Mouse (Mus musculus): ENCODE data around the gene Atp6v0a4. TPM values are rescaled to one million over a fixed set of nuclear protein-coding genes. Genes with fewer than 3 reads are reported as not detected.

Gene Atp6v0a4
- polyA plus RNA-seq (2016; fragmentation: Nextera tagmentation; extraction: Ambion mirVana) = 0.22 and 0.36 TPM in 2 replicates

- no peak within 1 kb of the TSS for H3K4me2 ChIP-seq (replicated peaks)
- no peaks in the 10 kb centered on the region for H3K27me3 ChIP-seq
- no peak within 1 kb of the TSS for H3K9ac ChIP-seq
- 82% methylated on average over 7 of the region's 7 CpGs for WGBS
- no peak within 1 kb of the TSS for H3K4me3 ChIP-seq
- H3K36me3 ChIP-seq = peaks cover 23% of the 10 kb centered on the region
- no peak for ATAC-seq (ENCODE audit: insufficient number of reproducible peaks, insufficient read depth, low FRiP score, low TSS enrichment)
- H3K27ac ChIP-seq = no peak within 1 kb of the TSS
- H3K9me3 ChIP-seq = no peaks in the 10 kb centered on the region
- peaks cover 7% of the 10 kb centered on the region; the same call in 1 of the 2 replicates for H3K4me1 ChIP-seq
These were observed at the start of gene Atp6v0a4 for GRCm38 (mm10) chr6:38124207-38124835. Atp6v0a4 (minus strand) TSS chr6:38124586.

- no peaks in the 10 kb centered on the region for H3K27me3 ChIP-seq
- H3K9me3 ChIP-seq = no peaks in the 10 kb centered on the region
- H3K27ac ChIP-seq = peak overlapping the region; percentile 71
- ATAC-seq (ENCODE audit: insufficient number of reproducible peaks, insufficient read depth, low FRiP score, low TSS enrichment) = peak; percentile 59; the same call in 1 of the 2 replicates
- 26% methylated on average over 6 of the region's 6 CpGs for WGBS
- no peak overlapping the region for H3K4me3 ChIP-seq
- peaks cover 17% of the 10 kb centered on the region for H3K4me1 ChIP-seq
- peaks cover 39% of the 10 kb centered on the region for H3K36me3 ChIP-seq
- H3K9ac ChIP-seq = no peak overlapping the region
- no peak overlapping the region for H3K4me2 ChIP-seq (replicated peaks)
These were observed 41.0 kb upstream of the Atp6v0a4 start for GRCm38 (mm10) chr6:38165385-38165784.

- no peak for ATAC-seq (ENCODE audit: insufficient number of reproducible peaks, insufficient read depth, low FRiP score, low TSS enrichment)
- peak overlapping the region; percentile 71 for H3K27ac ChIP-seq
- no peak overlapping the region for H3K9ac ChIP-seq
- no peaks in the 10 kb centered on the region for H3K9me3 ChIP-seq
- H3K36me3 ChIP-seq = peaks cover 32% of the 10 kb centered on the region
- no peaks in the 10 kb centered on the region for H3K27me3 ChIP-seq
- 64% methylated on average over 6 of the region's 6 CpGs for WGBS
- no peak overlapping the region for H3K4me3 ChIP-seq
- H3K4me1 ChIP-seq = peaks cover 19% of the 10 kb centered on the region
- no peak overlapping the region for H3K4me2 ChIP-seq (replicated peaks)
These were observed 40.3 kb upstream of the Atp6v0a4 start for GRCm38 (mm10) chr6:38164705-38165104.

DNA sequence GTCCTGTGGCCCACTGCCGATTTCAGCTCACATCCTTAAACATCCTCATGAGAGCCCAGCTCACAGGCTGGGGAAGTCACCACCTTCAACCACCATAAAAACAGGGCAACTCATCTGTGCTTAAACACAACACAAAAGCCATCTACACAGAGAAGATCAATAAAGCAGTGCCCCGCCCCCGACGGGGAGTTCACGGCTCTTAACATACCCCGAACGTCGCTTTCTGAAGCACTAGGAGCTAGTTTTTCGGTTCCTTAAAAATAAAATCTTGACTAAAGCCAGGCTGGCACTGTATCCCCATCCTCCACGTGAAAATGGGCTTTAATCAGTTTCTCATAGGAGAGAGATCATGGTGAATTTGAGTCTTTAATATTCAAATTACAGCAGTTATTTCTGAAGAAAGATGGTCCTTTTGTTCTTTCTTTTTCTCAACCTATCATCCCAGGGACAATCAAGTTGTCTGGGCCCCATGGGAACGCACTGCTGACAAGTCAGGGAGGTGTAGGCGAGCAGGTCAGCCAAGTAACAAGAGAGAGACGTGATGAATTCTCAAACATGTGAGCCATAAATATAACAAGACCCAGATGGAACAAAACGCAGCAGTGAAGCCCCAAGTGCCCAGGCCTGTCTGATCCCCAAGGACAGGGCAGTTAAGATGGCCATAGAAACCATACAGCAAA lies 38.6 kb upstream of the Atp6v0a4 start:
- Histone ChIP-seq H3K9me3 (no peaks in the 10 kb centered on the region), H3K4me2 (replicated peaks) (no peak overlapping the region), H3K4me1 (peaks cover 25% of the 10 kb centered on the region), H3K27me3 (no peaks in the 10 kb centered on the region), H3K27ac (no peak overlapping the region), H3K36me3 (peaks cover 21% of the 10 kb centered on the region), H3K9ac (no peak overlapping the region), H3K4me3 (no peak overlapping the region)
- ATAC-seq (ENCODE audit: insufficient number of reproducible peaks, insufficient read depth, low FRiP score, low TSS enrichment) = no peak
- 70% methylated on average over 14 of the region's 14 CpGs for WGBS

GRCm38 (mm10) chr6:38160556-38160955 lies 36.2 kb upstream of the Atp6v0a4 start:
- H3K9me3 ChIP-seq = no peaks in the 10 kb centered on the region
- H3K27ac ChIP-seq = peak overlapping the region; percentile 31; the same call in 1 of the 2 replicates

GRCm38 (mm10) chr6:38160102-38160501 lies 35.7 kb upstream of the Atp6v0a4 start:
- no peak overlapping the region for H3K4me3 ChIP-seq
- peaks cover 30% of the 10 kb centered on the region for H3K36me3 ChIP-seq
- no peak for ATAC-seq (ENCODE audit: insufficient number of reproducible peaks, insufficient read depth, low FRiP score, low TSS enrichment)
- no peak overlapping the region for H3K27ac ChIP-seq
- 7% methylated on average over 3 of the region's 3 CpGs for WGBS
- H3K4me2 ChIP-seq (replicated peaks) = no peak overlapping the region
- no peak overlapping the region for H3K9ac ChIP-seq
- no peaks in the 10 kb centered on the region for H3K9me3 ChIP-seq
- H3K27me3 ChIP-seq = no peaks in the 10 kb centered on the region
- H3K4me1 ChIP-seq = peaks cover 24% of the 10 kb centered on the region

More at GRCm38 (mm10) chr6:38160556-38160955, 36.2 kb upstream of the Atp6v0a4 start:
- Histone ChIP-seq H3K9ac (no peak overlapping the region), H3K4me3 (no peak overlapping the region), H3K27me3 (no peaks in the 10 kb centered on the region), H3K4me2 (replicated peaks) (no peak overlapping the region), H3K36me3 (peaks cover 30% of the 10 kb centered on the region), H3K4me1 (peaks cover 23% of the 10 kb centered on the region)
- ATAC-seq (ENCODE audit: insufficient number of reproducible peaks, insufficient read depth, low FRiP score, low TSS enrichment) = no peak
- WGBS = 76% methylated on average over 2 of the region's 2 CpGs

GRCm38 (mm10) chr6:38159576-38159975 lies 35.2 kb upstream of the Atp6v0a4 start:
- peak; percentile 45; the same call in 1 of the 2 replicates for ATAC-seq (ENCODE audit: insufficient number of reproducible peaks, insufficient read depth, low FRiP score, low TSS enrichment)
- H3K27me3 ChIP-seq = no peaks in the 10 kb centered on the region
- peaks cover 19% of the 10 kb centered on the region for H3K4me1 ChIP-seq
- no peak overlapping the region for H3K4me2 ChIP-seq (replicated peaks)
- no peak overlapping the region for H3K27ac ChIP-seq
- H3K4me3 ChIP-seq = no peak overlapping the region
- no peaks in the 10 kb centered on the region for H3K9me3 ChIP-seq
- H3K9ac ChIP-seq = no peak overlapping the region
- peaks cover 31% of the 10 kb centered on the region for H3K36me3 ChIP-seq
- 89% methylated on average over 4 of the region's 4 CpGs for WGBS

GRCm38 (mm10) chr6:38157925-38158324 lies 33.5 kb upstream of the Atp6v0a4 start:
- H3K27ac ChIP-seq = no peak overlapping the region
- H3K4me2 ChIP-seq (replicated peaks) = no peak overlapping the region
- H3K4me3 ChIP-seq = no peak overlapping the region
- 70% methylated on average over 16 of the region's 16 CpGs for WGBS
- peaks cover 16% of the 10 kb centered on the region for H3K4me1 ChIP-seq
- no peaks in the 10 kb centered on the region for H3K27me3 ChIP-seq
- no peaks in the 10 kb centered on the region for H3K9me3 ChIP-seq
- peaks cover 34% of the 10 kb centered on the region for H3K36me3 ChIP-seq
- H3K9ac ChIP-seq = no peak overlapping the region
- no peak for ATAC-seq (ENCODE audit: insufficient number of reproducible peaks, insufficient read depth, low FRiP score, low TSS enrichment)

- Histone ChIP-seq H3K27me3 (no peaks in the 10 kb centered on the region), H3K4me1 (peaks cover 16% of the 10 kb centered on the region), H3K36me3 (peaks cover 35% of the 10 kb centered on the region), H3K4me3 (no peak overlapping the region), H3K4me2 (replicated peaks) (no peak overlapping the region), H3K9me3 (no peaks in the 10 kb centered on the region), H3K27ac (no peak overlapping the region), H3K9ac (no peak overlapping the region)
- ATAC-seq (ENCODE audit: insufficient number of reproducible peaks, insufficient read depth, low FRiP score, low TSS enrichment) = no peak
- 84% methylated on average over 5 of the region's 5 CpGs for WGBS
These were observed 31.8 kb upstream of the Atp6v0a4 start for GRCm38 (mm10) chr6:38156204-38156603.

DNA sequence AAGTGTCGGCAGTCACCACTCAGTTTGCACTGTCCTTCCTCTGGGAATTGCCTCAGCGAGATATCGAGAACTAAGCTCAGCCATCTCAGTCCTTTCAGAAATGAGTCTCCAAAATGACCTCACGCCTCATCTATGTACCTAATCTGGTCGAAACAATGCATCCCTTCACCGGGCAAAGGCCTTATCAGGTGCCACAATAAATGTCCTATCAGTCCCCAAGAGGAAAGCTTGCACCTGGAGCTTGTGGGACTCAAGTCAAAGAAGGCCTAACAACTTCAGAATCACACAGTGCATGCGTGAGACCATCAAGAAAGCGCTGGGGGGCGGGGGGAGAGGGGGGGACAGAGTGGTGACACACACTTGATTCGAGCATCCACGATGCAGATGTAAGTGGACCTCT lies 27.9 kb upstream of the Atp6v0a4 start:
- H3K4me3 ChIP-seq = no peak overlapping the region
- H3K27me3 ChIP-seq = no peaks in the 10 kb centered on the region
- peaks cover 17% of the 10 kb centered on the region; the same call in 1 of the 2 replicates for H3K4me1 ChIP-seq
- H3K36me3 ChIP-seq = peaks cover 49% of the 10 kb centered on the region
- no peaks in the 10 kb centered on the region for H3K9me3 ChIP-seq
- H3K9ac ChIP-seq = no peak overlapping the region
- no peak overlapping the region for H3K4me2 ChIP-seq (replicated peaks)
- WGBS = 81% methylated on average over 11 of the region's 11 CpGs
- H3K27ac ChIP-seq = no peak overlapping the region
- ATAC-seq (ENCODE audit: insufficient number of reproducible peaks, insufficient read depth, low FRiP score, low TSS enrichment) = no peak

DNA sequence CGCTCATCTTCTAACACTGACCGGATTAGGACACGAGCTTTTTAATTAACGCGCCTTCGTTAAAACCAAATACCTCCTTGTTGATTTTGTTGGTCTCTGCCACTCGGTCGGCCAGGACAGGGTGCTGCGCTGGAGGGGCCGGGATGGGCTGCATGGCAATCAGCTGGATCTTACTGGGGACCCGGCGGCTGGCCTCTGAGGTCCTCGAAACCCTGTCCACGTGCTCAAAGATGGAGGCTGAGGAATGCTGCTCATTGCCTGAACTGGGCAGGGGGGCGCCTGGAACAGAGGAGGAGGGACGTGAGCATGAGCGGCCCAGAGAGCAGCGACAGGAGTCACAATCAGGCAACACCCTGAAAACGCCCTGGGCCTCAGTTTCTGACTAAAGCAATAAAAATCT lies 25.1 kb upstream of the Atp6v0a4 start:
- peaks cover 47% of the 10 kb centered on the region for H3K36me3 ChIP-seq
- H3K4me1 ChIP-seq = peaks cover 17% of the 10 kb centered on the region
- 83% methylated on average over 19 of the region's 19 CpGs for WGBS
- no peak overlapping the region for H3K9ac ChIP-seq
- H3K4me3 ChIP-seq = no peak overlapping the region
- H3K27me3 ChIP-seq = no peaks in the 10 kb centered on the region
- no peak for ATAC-seq (ENCODE audit: insufficient number of reproducible peaks, insufficient read depth, low FRiP score, low TSS enrichment)
- H3K9me3 ChIP-seq = no peaks in the 10 kb centered on the region
- H3K4me2 ChIP-seq (replicated peaks) = no peak overlapping the region
- no peak overlapping the region for H3K27ac ChIP-seq

DNA sequence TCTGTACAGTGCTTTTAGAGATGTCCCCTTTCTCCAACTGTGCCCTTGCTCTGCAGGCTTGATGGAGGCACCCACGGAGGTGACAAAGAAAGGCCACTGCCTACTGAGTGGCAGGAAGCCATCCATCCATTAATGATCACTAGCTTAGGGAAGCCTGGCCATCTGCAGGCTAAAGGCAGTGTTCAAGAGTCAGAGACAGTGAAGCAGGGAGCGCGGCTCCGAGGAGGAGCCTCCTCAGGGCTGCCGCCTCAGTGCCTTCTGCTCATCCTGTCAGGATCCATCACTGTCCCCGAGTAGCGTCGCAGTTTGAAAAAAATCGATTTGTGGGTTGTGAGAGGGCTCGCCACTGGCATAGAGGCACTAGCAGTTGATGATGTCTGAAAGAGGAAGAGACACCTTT lies 24.2 kb upstream of the Atp6v0a4 start:
- no peak overlapping the region for H3K27ac ChIP-seq
- 93% methylated on average over 10 of the region's 10 CpGs for WGBS
- H3K36me3 ChIP-seq = peaks cover 45% of the 10 kb centered on the region

More for the DNA sequence above, 24.2 kb upstream of the Atp6v0a4 start:
- Histone ChIP-seq H3K4me1 (peaks cover 22% of the 10 kb centered on the region), H3K4me3 (no peak overlapping the region), H3K9me3 (no peaks in the 10 kb centered on the region), H3K9ac (no peak overlapping the region), H3K4me2 (replicated peaks) (no peak overlapping the region), H3K27me3 (no peaks in the 10 kb centered on the region)
- no peak for ATAC-seq (ENCODE audit: insufficient number of reproducible peaks, insufficient read depth, low FRiP score, low TSS enrichment)

All from embryonic facial prominence, embryonic 12.5 days (tissue).